Mouse (Mus musculus) c-Kit-positive CD71-positive TER-119-positive erythroid progenitor cells, embryonic 14.5 days (primary cell): ENCODE data around the gene Fchsd2.

ENCODE experiments used
- DNase-seq: peaks from one replicate; pipeline ENCODE4 v3.0.0-alpha.2; 2013; ENCODE audit warnings: low spot score

Fchsd2 gene

DNA sequence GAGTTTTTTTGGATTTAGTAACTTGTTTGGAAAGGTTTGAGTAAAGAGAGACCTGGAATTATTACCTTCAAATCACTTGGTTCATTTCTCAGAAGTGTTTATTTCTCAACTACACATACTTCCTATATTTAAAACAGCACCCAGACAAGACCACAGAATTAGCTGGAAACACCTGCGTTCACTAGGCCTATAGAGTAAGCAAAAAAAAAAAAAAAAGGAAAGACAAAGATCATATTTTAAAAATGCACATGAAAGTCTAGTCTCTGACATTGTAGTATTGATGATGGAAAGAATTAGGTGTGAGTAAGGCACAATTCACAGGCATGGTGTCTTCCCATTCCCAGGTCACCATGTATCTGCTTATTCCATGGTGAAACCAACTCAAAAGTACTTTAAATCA lies 118.2 kb downstream of the Fchsd2 start:
- DNase-seq = no peak

DNA sequence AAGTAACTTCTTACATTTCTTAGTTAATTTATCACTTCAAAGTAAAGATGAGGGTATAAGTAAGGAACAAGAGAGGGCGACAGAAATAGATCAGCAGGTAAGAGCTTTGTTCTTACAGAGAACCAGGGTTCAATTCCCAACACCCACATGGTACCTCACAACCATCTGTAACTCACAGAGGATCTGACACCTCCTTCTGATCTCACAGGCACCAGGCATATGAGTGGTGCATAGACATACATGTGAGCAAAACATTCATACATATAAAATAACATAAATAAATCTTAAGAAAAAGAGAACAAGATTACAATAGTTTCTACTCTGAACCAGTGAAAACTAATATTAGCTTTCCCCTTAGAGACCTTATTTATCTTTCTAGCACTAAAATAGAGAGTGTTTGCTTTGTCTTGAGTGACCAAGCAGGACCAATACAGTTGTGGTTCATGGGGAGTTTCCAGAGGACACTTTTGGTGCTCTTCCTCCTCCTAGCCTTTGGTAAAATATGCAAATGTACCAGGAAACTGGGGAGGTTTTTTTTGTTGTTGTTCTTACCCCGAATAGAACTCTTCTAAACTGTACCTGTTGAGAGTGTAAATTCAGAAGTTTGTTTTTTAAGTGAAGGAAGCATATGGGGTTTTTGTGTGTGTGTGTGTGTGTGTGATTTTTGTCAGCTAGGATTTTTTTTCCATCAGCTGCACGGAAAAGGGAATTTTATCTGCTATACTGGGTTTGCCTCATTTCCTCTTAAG lies 121.0 kb downstream of the Fchsd2 start:
- DNase-seq = no peak

- DNase-seq = no peak
These were observed 124.1 kb downstream of the Fchsd2 start for GRCm38 (mm10) chr7:101216724-101217123.

GRCm38 (mm10) chr7:101223501-101223900 lies 130.8 kb downstream of the Fchsd2 start:
- no peak for DNase-seq

- DNase-seq = no peak
These were observed 136.7 kb downstream of the Fchsd2 start for GRCm38 (mm10) chr7:101229336-101229735.

DNA sequence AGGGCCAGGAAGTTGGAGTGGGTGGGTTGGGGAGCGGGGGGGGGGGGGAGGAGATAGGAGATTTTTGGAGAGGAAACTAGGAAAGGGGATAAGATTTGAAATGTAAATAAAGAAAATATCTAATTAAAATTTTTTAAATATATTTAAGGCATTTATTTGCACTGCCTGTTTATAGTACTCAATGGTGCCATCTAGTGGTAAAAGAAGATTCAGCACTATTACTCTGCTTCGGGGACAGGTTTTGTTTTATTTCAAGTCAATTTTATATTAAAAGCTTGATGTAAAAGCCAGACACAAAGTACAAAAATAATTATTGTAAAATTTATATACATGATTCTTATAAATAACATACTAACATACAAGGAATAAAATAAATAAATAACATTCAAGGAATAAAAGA lies 138.8 kb downstream of the Fchsd2 start:
- DNase-seq = peak; percentile 56

DNA sequence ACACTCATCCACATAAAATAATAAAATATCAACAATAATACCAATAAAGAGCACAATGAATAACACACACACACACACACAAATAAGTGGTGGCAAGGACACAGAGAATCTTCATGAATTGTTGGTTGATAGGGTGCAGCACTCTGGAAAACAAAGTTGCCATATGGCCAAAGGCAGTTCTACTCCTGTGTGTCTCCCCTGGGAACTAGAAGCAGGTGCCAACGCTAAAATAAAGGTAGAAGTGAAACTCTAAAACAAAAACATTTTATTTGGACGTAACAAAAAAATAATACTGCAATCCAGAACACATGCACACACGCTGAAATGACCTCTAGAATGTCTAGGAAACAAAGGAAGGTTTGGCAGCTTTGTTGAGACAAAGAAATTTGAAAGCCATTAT lies 140.1 kb downstream of the Fchsd2 start:
- no peak for DNase-seq

DNA sequence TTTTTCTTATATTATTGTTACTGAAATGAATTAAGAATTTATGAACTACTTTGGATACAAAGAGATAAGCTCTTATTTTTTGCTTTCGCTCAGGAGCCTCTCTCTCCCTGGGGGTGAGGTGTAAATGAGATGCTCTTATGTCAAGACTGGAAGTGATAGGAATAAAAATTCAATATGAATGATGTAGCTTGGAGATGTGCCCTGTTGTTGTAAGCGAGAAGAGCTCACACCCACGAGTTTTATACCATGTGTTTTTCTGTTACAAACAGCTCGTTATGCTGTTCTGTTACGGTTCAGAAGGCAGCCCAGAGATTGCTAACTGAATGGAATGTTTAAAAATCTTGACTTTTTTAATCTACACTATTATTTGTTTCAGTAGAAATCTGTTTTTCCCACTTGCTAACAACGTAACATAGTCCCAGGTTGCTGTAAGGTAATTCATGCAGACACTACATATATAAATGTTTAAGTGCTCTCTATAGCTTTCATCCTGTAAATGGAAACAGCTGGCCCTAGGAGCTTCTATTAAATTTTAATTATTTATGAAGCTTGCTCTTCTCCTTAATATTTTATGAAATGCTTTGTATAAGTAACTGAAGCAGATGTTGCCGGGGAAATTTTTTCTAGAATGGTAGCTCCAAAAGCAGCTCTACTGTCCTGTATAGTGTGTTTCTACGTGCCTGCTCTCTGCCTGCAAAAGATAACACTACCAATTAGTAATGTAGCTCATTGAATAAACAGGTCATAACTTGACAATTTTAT lies 144.2 kb downstream of the Fchsd2 start:
- no peak for DNase-seq

- DNase-seq = no peak
These were observed 156.1 kb downstream of the Fchsd2 start for GRCm38 (mm10) chr7:101248760-101249159.

DNA sequence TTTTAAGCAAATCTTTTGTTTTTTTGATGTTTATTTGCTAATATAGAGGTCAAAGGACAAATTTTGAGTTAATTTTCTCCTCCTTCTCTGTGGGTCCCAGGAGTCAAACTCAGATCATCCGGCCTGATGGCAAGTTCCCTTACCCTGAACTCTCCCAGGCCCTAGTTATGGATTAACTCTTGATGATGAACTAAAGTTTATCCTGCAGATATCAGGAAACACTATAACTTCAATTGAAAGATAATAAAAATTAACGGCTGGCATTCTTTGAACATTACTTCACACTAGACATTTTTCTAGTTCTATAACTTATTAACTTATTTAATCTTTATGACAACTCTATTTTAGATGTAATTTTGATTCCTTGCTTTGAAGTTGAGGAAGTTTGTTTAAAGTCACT lies 156.5 kb downstream of the Fchsd2 start:
- no peak for DNase-seq

DNA sequence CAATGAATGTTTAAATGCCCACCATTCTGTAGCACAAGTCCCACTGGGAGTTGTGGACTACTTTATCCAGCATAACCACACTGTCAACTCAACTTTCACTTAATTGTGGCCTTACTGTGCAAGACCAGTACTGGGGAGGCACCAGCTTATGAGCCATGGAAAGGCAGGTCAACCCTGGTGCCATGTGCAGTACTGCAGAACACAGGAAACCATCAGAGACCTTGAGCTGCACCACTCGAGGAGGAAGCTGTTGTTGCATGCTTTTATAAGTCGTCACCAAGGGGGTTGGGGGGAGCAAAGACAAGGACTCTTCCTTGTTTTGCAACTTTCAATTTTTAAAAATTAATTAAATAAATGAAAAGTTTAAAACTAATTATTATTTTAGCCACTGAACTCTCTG lies 160.4 kb downstream of the Fchsd2 start:
- DNase-seq = no peak

DNA sequence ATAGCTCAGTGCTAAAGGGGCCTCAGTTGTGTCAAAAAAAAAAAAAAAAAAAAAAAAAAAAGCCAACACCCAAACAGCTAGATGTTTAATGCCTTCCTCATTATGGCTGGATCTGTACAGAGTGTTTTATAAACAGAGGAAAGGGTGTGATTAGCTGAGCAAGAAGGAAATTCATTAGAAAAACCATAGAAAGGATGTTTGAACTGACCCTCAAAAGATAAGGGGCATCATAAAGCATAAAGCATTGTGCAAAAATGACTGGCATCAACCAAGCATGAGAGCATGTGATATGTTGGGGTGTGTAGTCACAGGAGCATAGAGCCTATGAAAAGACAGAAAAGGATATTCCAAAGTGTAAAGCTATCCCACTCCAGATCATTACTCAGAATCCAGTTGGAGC lies 165.8 kb downstream of the Fchsd2 start:
- DNase-seq = no peak

DNA sequence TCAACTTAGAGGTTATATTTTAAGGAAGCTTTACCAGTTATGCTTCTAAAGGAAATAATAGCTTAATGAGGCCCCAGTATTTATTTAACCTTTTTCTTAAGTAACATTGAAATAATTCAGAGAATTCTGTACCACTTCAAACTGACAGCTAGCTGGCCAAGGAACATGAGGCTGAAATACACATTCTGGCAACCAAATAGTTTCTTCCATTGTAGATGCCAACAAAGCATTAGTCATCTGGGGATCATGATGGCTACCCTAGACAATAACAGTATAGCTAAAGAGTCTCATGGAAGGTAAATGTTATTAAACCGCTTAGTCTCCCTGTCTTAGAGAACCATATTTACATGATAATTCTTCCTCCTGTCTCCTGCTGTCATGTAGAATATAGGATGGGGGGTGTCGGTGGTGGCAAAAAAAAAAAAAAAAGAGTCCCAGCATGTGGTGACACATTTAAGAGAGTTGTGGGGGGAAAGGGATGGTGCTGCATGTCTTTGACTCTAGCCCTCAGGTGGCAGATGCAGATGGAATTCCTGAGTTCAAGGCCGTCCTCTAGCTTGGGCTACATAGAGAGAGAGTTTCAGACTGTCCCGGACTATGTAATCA lies 169.4 kb downstream of the Fchsd2 start:
- DNase-seq = no peak

DNA sequence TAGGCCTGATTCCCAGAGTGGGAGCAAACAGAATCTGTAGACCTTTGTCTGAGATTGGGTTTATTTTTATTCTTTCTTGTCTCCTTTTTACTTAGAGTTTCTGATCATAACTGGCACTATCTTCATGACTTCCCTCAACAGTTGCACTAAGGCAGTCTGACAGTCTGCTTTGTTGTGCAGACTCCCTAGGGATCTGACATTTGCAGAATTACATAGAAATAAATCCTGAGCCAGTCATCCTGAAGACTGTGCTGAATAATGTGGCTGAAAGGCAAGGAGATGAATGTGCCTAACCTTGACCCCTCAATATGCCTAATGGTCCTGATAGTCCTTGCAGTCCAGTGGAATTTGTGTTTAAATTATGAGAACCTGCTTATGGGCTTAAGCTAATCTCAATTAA lies 170.8 kb downstream of the Fchsd2 start:
- no peak for DNase-seq

- DNase-seq = no peak
These were observed 175.0 kb downstream of the Fchsd2 start for GRCm38 (mm10) chr7:101267457-101268259.

GRCm38 (mm10) chr7:101271602-101272001 lies 178.9 kb downstream of the Fchsd2 start:
- peak; percentile 20 for DNase-seq

DNA sequence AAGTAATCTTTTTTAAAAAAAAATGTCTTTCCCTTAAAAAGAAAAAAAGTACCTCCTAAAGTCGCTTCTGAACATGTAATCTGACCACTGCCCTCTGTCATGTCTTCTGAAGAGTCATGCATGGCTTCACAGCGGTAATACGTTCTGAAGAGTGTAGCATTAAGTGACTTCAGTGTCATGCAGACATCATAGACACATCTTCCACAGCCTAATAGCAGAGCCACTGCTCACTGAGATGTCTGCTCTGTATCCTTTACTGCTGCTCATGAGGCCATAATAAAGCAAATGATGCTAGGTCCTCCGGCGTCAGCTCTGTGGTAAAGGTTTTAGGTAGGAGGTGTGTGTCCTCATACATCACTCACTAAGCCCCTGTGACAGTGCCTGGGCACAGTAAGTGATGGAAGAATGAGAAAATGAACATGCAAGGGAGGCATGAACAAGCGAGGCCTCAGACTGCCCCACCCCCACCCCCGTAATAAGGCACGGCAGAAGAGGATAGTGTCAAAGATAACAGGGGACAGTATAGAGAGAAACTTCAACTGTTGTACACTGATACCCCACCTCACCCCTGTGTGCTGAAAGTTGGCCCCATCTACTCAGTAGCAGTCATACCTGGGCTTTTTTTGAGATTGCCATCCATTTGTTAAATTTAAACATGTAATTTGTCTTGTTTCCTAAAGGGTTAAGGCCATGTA lies 179.9 kb downstream of the Fchsd2 start:
- peak; percentile 53 for DNase-seq

DNA sequence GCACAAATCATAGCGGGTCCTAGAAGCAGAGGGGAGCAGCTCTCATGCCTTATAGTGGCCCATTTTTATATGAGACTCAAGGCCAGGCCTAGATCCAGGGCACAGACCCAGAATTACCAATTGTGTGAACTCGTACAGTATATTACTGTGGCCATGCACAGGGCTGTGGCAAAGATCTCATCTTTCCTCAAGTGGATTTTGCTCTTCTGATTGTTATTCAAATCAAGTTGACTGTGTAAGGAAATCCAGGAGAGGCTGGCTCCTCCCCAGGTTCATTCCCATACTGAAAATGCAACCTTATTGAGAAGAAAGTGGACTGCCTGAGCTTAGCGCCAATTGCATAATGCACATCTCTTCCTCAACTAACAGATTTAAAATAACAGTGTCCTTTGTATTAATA lies 190.1 kb downstream of the Fchsd2 start:
- no peak for DNase-seq

GRCm38 (mm10) chr7:101284504-101284903 lies 191.8 kb downstream of the Fchsd2 start:
- no peak for DNase-seq

GRCm38 (mm10) chr7:101286891-101287290 lies 194.2 kb downstream of the Fchsd2 start:
- no peak for DNase-seq

- no peak for DNase-seq
These were observed 195.2 kb downstream of the Fchsd2 start for GRCm38 (mm10) chr7:101287820-101288219.

- DNase-seq = peak; percentile 39
These were observed 195.8 kb downstream of the Fchsd2 start for GRCm38 (mm10) chr7:101288436-101288835.
